Mouse (Mus musculus) kidney, adult 2 months (tissue): Measurements from ENCODE around the gene Rora.

Experiments used
- CTCF ChIP-seq: fragments of 200-500 bp; conservative IDR thresholded peaks from 2 replicates; pipeline ENCODE4 v1.5.1; 2011; ENCODE audit warnings: low read depth, mild to moderate bottlenecking, control low read depth, low read length, moderate library complexity, mixed read lengths; ENCODE audit not compliant: insufficient read depth, insufficient read length
- POLR2A ChIP-seq: fragments of 200-500 bp; IDR thresholded peaks from one replicate; pipeline ENCODE4 v1.6.1; 2011; ENCODE audit warnings: low read depth, low read length, control low read depth

DNA sequence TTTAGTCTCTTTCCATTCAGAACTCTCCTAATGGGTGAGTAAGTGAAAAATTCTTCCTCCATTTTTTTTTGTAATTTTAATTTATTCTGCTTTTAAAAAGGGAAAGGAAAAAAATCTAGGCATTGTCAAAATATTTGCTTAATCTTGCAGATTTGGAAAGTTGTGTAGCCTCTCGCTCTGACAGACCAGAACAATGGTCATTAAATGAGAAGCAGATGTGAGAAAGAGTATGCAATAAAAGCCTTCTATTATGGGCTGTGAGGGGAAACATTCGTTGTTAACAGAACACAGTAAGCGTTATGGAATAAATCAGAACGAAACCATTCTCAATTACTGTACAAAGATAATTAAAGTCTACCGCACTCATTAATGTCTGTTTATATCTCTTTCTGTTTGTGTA is 196.7 kb downstream of the Rora start:
- TF ChIP-seq POLR2A (no peak), CTCF (no peak)
